Mouse (Mus musculus) CH12.LX (cell line): ENCODE data around the gene Tac2. TPM values are rescaled to one million over a fixed set of nuclear protein-coding genes. Genes with fewer than 3 reads are reported as not detected.

Experiments used
- DNase-seq: peaks from one replicate; pipeline ENCODE4 v3.0.0-alpha.2; 2013; ENCODE audit errors: extremely low read depth
- H3K27ac ChIP-seq: 2 replicates; pipeline ENCODE4 v1.5.1; 2012; ENCODE audit warnings: low read depth, mild to moderate bottlenecking, control low read depth, moderate library complexity; ENCODE audit not compliant: insufficient read depth
- H3K27me3 ChIP-seq: replicated peaks from 2 replicates; pipeline ENCODE3; 2012; ENCODE audit warnings: inconsistent platforms
- H3K36me3 ChIP-seq, 2 experiments: replicated peaks in 1 of 2; 2 replicates each; pipeline versions ENCODE3 to v1.6.1; 2012; ENCODE audit warnings: inconsistent platforms in 1 of 2, low read length in 1 of 2, mild to moderate bottlenecking in 1 of 2, mixed read lengths in 1 of 2, moderate library complexity in 1 of 2; ENCODE audit not compliant: control insufficient read depth in 1 of 2, insufficient read depth in 1 of 2
- H3K4me1 ChIP-seq, 2 experiments: 2 replicates each; pipeline ENCODE4 v1.6.1; 2012; ENCODE audit warnings: inconsistent platforms in 1 of 2, moderate library complexity in 1 of 2; ENCODE audit not compliant: insufficient read depth in 2 of 2, control insufficient read depth in 1 of 2
- H3K4me2 ChIP-seq: 2 replicates; pipeline ENCODE4 v1.6.1; 2012; ENCODE audit warnings: low read depth, mild to moderate bottlenecking, control low read depth; ENCODE audit not compliant: poor library complexity, insufficient read depth, severe bottlenecking
- H3K4me3 ChIP-seq, 3 experiments: fragments of 150-350 bp in 1 of 3; sonication (generic) in 1 of 3; replicated peaks in 1 of 3; 2 replicates each; pipeline versions ENCODE3 to v1.5.1; 2011 to 2012; ENCODE audit warnings: low read depth in 2 of 3, low read length in 2 of 3, mild to moderate bottlenecking in 2 of 3, moderate library complexity in 2 of 3, control low read depth in 1 of 3, improper control_type of control experiment in 1 of 3, inconsistent platforms in 1 of 3, mixed read lengths in 1 of 3; ENCODE audit not compliant: poor library complexity in 1 of 3
- H3K79me2 ChIP-seq: replicated peaks from 2 replicates; pipeline ENCODE4 v1.6.1; 2012; ENCODE audit warnings: mild to moderate bottlenecking, moderate library complexity; ENCODE audit not compliant: control insufficient read depth, poor library complexity, insufficient read depth, severe bottlenecking; ENCODE audit errors: extremely low read depth
- H3K9ac ChIP-seq: 2 replicates; pipeline ENCODE4 v1.6.1; 2012; ENCODE audit warnings: low read depth, mild to moderate bottlenecking, control low read depth, moderate library complexity; ENCODE audit not compliant: insufficient read depth
- H3K9me3 ChIP-seq: replicated peaks from 2 replicates; pipeline ENCODE3; 2012; ENCODE audit warnings: low read length, inconsistent platforms, mixed read lengths
- BHLHE40 ChIP-seq: IDR thresholded peaks from 2 replicates; pipeline ENCODE4 v1.6.1; 2011; ENCODE audit warnings: mild to moderate bottlenecking, low read depth, low read length, improper control_type of control experiment
- CHD1 ChIP-seq: IDR thresholded peaks from 2 replicates; pipeline ENCODE4 v1.6.1; 2012; ENCODE audit warnings: low read depth, low read length, improper control_type of control experiment, inconsistent platforms
- CHD2 ChIP-seq: IDR thresholded peaks from 2 replicates; pipeline ENCODE4 v1.6.1; 2011; ENCODE audit warnings: low read length, improper control_type of control experiment
- E2F4 ChIP-seq: IDR thresholded peaks from 2 replicates; pipeline ENCODE4 v1.6.1; 2011; ENCODE audit warnings: low read depth, low read length, improper control_type of control experiment; ENCODE audit not compliant: insufficient replicate concordance
- GABPA ChIP-seq: IDR thresholded peaks from 2 replicates; pipeline ENCODE4 v1.6.1; 2012; ENCODE audit warnings: low read depth, low read length, improper control_type of control experiment, inconsistent platforms; ENCODE audit not compliant: insufficient replicate concordance
- HCFC1 ChIP-seq: IDR thresholded peaks from 2 replicates; pipeline ENCODE4 v1.6.1; 2012; ENCODE audit warnings: low read depth, mild to moderate bottlenecking, inconsistent platforms, low read length, improper control_type of control experiment
- IRF4 ChIP-seq: IDR thresholded peaks from 2 replicates; pipeline ENCODE4 v1.6.1; 2014; ENCODE audit warnings: low read depth, mild to moderate bottlenecking, inconsistent platforms, low read length, improper control_type of control experiment
- JUN ChIP-seq: IDR thresholded peaks from 2 replicates; pipeline ENCODE4 v1.6.1; 2011; ENCODE audit warnings: low read depth, mild to moderate bottlenecking, low read length, improper control_type of control experiment, moderate library complexity; ENCODE audit not compliant: insufficient read depth
- JUND ChIP-seq: conservative IDR thresholded peaks from 2 replicates; pipeline ENCODE4 v1.6.1; 2011; ENCODE audit warnings: low read depth, low read length, improper control_type of control experiment
- MAX ChIP-seq: IDR thresholded peaks from 2 replicates; pipeline ENCODE4 v1.6.1; 2011; ENCODE audit warnings: low read length, improper control_type of control experiment
- MAZ ChIP-seq: IDR thresholded peaks from 2 replicates; pipeline ENCODE4 v1.6.1; 2012; ENCODE audit warnings: low read depth, mild to moderate bottlenecking, inconsistent platforms, low read length, improper control_type of control experiment, moderate library complexity
- MXI1 ChIP-seq: IDR thresholded peaks from 2 replicates; pipeline ENCODE4 v1.6.1; 2011; ENCODE audit warnings: mild to moderate bottlenecking, low read depth, low read length, improper control_type of control experiment
- NELFE ChIP-seq: IDR thresholded peaks from 2 replicates; pipeline ENCODE4 v1.6.1; 2011; ENCODE audit warnings: low read depth, low read length, improper control_type of control experiment
- PAX5 ChIP-seq: IDR thresholded peaks from 2 replicates; pipeline ENCODE4 v1.6.1; 2012; ENCODE audit warnings: low read length, inconsistent platforms, mixed read lengths
- POLR2AphosphoS2 ChIP-seq: IDR thresholded peaks from 2 replicates; pipeline ENCODE4 v1.6.1; 2011; ENCODE audit warnings: low read depth, low read length, improper control_type of control experiment
- RAD21 ChIP-seq: IDR thresholded peaks from 2 replicates; pipeline ENCODE4 v1.6.1; 2011; ENCODE audit warnings: low read depth, mild to moderate bottlenecking, low read length, improper control_type of control experiment, moderate library complexity
- SMC3 ChIP-seq: IDR thresholded peaks from 2 replicates; pipeline ENCODE4 v1.6.1; 2011; ENCODE audit warnings: low read depth, low read length, improper control_type of control experiment
- TCF12 ChIP-seq: IDR thresholded peaks from 2 replicates; pipeline ENCODE4 v1.6.1; 2014; ENCODE audit warnings: low read depth, mild to moderate bottlenecking, inconsistent platforms, low read length, improper control_type of control experiment
- UBTF ChIP-seq: IDR thresholded peaks from 2 replicates; pipeline ENCODE4 v1.6.1; 2012; ENCODE audit warnings: low read depth, mild to moderate bottlenecking, inconsistent platforms, low read length, improper control_type of control experiment, moderate library complexity
- USF2 ChIP-seq: conservative IDR thresholded peaks from 2 replicates; pipeline ENCODE4 v1.6.1; 2011; ENCODE audit warnings: low read depth, low read length, improper control_type of control experiment
- ZKSCAN1 ChIP-seq: IDR thresholded peaks from 2 replicates; pipeline ENCODE4 v1.6.1; 2012; ENCODE audit warnings: low read depth, inconsistent platforms, low read length, improper control_type of control experiment, borderline replicate concordance
- ZMIZ1 ChIP-seq: IDR thresholded peaks from 2 replicates; pipeline ENCODE4 v1.6.1; 2012; ENCODE audit warnings: low read depth, mild to moderate bottlenecking, inconsistent platforms, low read length, improper control_type of control experiment
- ZNF384 ChIP-seq: IDR thresholded peaks from 2 replicates; pipeline ENCODE4 v1.6.1; 2012; ENCODE audit warnings: low read depth, low read length, improper control_type of control experiment, inconsistent platforms
- dilution Hi-C: fragments of 300-500 bp; cut with MboI; formaldehyde crosslinking; loops from 2 replicates; pipeline ENCODE4 v1.14.3; 2020; ENCODE audit warnings: low sequenced_read_pairs; ENCODE audit not compliant: extremely low pct_unique_long_range_greater_than_20kb, extremely low pct_ligation_motif_present
- in situ Hi-C: fragments of 300-500 bp; cut with MboI; formaldehyde crosslinking; loops from 3 replicates; pipeline ENCODE4 v1.14.3; 2019; ENCODE audit warnings: low sequenced_read_pairs, low pct_ligation_motif_present, low pct_unique_long_range_greater_than_20kb, mixed read lengths
- polyA plus RNA-seq: library from polyadenylated mRNA; unstranded; fragments of >175 nt; gene quantifications from 2 replicates; pipeline ENCODE4 v1.2.1, GENCODE M21; 2012; ENCODE audit warnings: low read depth; ENCODE audit not compliant: insufficient read length
- total RNA-seq, 2 experiments: library from RNA; depleted of rRNA; stranded (reverse); fragments of 300-350 nt in 1 of 2; fragments of >200 nt in 1 of 2; gene quantifications; 2 replicates each; pipeline ENCODE4 v1.2.3; 2012 to 2014

Gene Tac2
- total and polyA plus RNA-seq, 3 experiments, result not detected

- H3K27ac ChIP-seq, result no peak overlapping the region
- H3K27me3 ChIP-seq, result no peaks in the 10 kb centered on the region
- no peak overlapping the region for H3K9ac ChIP-seq
- in situ Hi-C loops, result loop anchor here (25.0 kb wide), 1 partner anchor 191 kb away; no protein-coding TSS in a partner anchor
- no peak for TF ChIP-seq NELFE
- no peak for TF ChIP-seq UBTF
- no peak for TF ChIP-seq POLR2AphosphoS2
- TF ChIP-seq RAD21, result no peak
- no peak for TF ChIP-seq CHD2
- no peak for TF ChIP-seq CHD1
- no peak for TF ChIP-seq BHLHE40
- no peak for TF ChIP-seq SMC3
- TF ChIP-seq USF2, result no peak
- TF ChIP-seq GABPA, result no peak
- peaks cover 32 to 63% of the 10 kb centered on the region in 2 experiments for H3K36me3 ChIP-seq
- dilution Hi-C loops, result no loop called here
- no peak overlapping the region for H3K4me2 ChIP-seq
- H3K4me1 ChIP-seq, result peaks cover 5 to 20% of the 10 kb centered on the region in 2 experiments; a peak in 2 of 4 replicates
- H3K4me3 ChIP-seq, result no peak overlapping the region
- H3K79me2 ChIP-seq, result no peaks in the 10 kb centered on the region
- H3K9me3 ChIP-seq, result no peaks in the 10 kb centered on the region
- DNase-seq, result peak; percentile 27
Measured at GRCm38 (mm10) chr10:127745886-127746285, 21.6 kb downstream of the Tac2 start.

- no peak for TF ChIP-seq IRF4
- no peak for TF ChIP-seq SMC3
- TF ChIP-seq RAD21, result no peak
- TF ChIP-seq CHD2, result no peak
- no peak for TF ChIP-seq MXI1
- TF ChIP-seq PAX5, result no peak
- TF ChIP-seq UBTF, result no peak
- TF ChIP-seq ZNF384, result no peak
- TF ChIP-seq JUN, result no peak
- TF ChIP-seq MAX, result no peak
- no peak for TF ChIP-seq ZMIZ1
- no peak for TF ChIP-seq HCFC1
- TF ChIP-seq ZKSCAN1, result no peak
- no peak for TF ChIP-seq E2F4
- no peak for TF ChIP-seq TCF12
- no peak for TF ChIP-seq MAZ
- no peak for TF ChIP-seq JUND
- Histone ChIP-seq H3K9ac (no peak overlapping the region), H3K79me2 (no peaks in the 10 kb centered on the region), H3K4me2 (no peak overlapping the region), H3K4me1 (peaks cover 5 to 20% of the 10 kb centered on the region in 2 experiments; a peak in 2 of 4 replicates), H3K4me3 (no peak overlapping the region), H3K36me3 (peaks cover 22 to 52% of the 10 kb centered on the region in 2 experiments), H3K9me3 (no peaks in the 10 kb centered on the region), H3K27me3 (no peaks in the 10 kb centered on the region), H3K27ac (no peak overlapping the region)
- dilution Hi-C loops (no loop called here), in situ Hi-C loops (loop anchor here (25.0 kb wide), 1 partner anchor 190 kb away; no protein-coding TSS in a partner anchor)
- DNase-seq, result no peak
Measured at GRCm38 (mm10) chr10:127747254-127747653, 23.0 kb downstream of the Tac2 start.
